Mouse (Mus musculus) urinary bladder, postnatal 10 days (tissue): ENCODE data around the gene Trpc4ap.

Experiments
- DNase-seq: peaks from one replicate; pipeline ENCODE4 v3.0.0; 2022; ENCODE audit warnings: low spot score

Trpc4ap gene

GRCm38 (mm10) chr2:155640656-155641055 lies 51.5 kb downstream of the Trpc4ap start:
- no peak for DNase-seq

- DNase-seq: no peak
Measured at GRCm38 (mm10) chr2:155637411-155637810, 54.8 kb downstream of the Trpc4ap start.

GRCm38 (mm10) chr2:155636881-155637280 lies 55.3 kb downstream of the Trpc4ap start:
- DNase-seq: no peak

- DNase-seq: no peak
Measured at GRCm38 (mm10) chr2:155635961-155636360, 56.2 kb downstream of the Trpc4ap start.

- no peak for DNase-seq
Measured at GRCm38 (mm10) chr2:155634562-155634961, 57.6 kb downstream of the Trpc4ap start.

- DNase-seq: no peak
Measured at GRCm38 (mm10) chr2:155633731-155634130, 58.5 kb downstream of the Trpc4ap start.

- DNase-seq: no peak
Measured at GRCm38 (mm10) chr2:155633121-155633520, 59.1 kb downstream of the Trpc4ap start.

GRCm38 (mm10) chr2:155632138-155632936 lies 59.8 kb downstream of the Trpc4ap start:
- no peak for DNase-seq

GRCm38 (mm10) chr2:155630590-155631416 lies 61.4 kb downstream of the Trpc4ap start:
- no peak for DNase-seq

- no peak for DNase-seq
Measured at GRCm38 (mm10) chr2:155630153-155630552, 62.0 kb downstream of the Trpc4ap start.

GRCm38 (mm10) chr2:155629231-155629661 lies 62.9 kb downstream of the Trpc4ap start:
- no peak for DNase-seq

- DNase-seq: no peak
Measured at GRCm38 (mm10) chr2:155628519-155628918, 63.7 kb downstream of the Trpc4ap start.

- DNase-seq: no peak
Measured at GRCm38 (mm10) chr2:155628112-155628511, 64.1 kb downstream of the Trpc4ap start.

- DNase-seq: no peak
Measured at GRCm38 (mm10) chr2:155627030-155627738, 65.0 kb downstream of the Trpc4ap start.

GRCm38 (mm10) chr2:155626277-155626676 lies 65.9 kb downstream of the Trpc4ap start:
- no peak for DNase-seq

GRCm38 (mm10) chr2:155624730-155625129 lies 67.5 kb downstream of the Trpc4ap start:
- no peak for DNase-seq

- no peak for DNase-seq
Measured at GRCm38 (mm10) chr2:155623996-155624395, 68.2 kb downstream of the Trpc4ap start.

- no peak for DNase-seq
Measured at GRCm38 (mm10) chr2:155622606-155623005, 69.6 kb downstream of the Trpc4ap start.

GRCm38 (mm10) chr2:155619817-155620216 lies 72.4 kb downstream of the Trpc4ap start:
- DNase-seq: peak; percentile 67

- DNase-seq: no peak
Measured at GRCm38 (mm10) chr2:155616971-155617370, 75.2 kb downstream of the Trpc4ap start.

GRCm38 (mm10) chr2:155613953-155614352 lies 78.2 kb downstream of the Trpc4ap start:
- DNase-seq: no peak

GRCm38 (mm10) chr2:155613326-155613755 lies 78.8 kb downstream of the Trpc4ap start:
- DNase-seq: no peak
